Mouse (Mus musculus) hindbrain, embryonic 10.5 days (tissue): ENCODE results near the gene Rnf212. TPM values are rescaled to one million over a fixed set of nuclear protein-coding genes. Genes with fewer than 3 reads are reported as not detected.

ENCODE experiments used
- DNase-seq: peaks from one replicate; pipeline ENCODE4 v3.0.0-alpha.2; 2017; ENCODE audit warnings: low spot score
- H3K27ac ChIP-seq: fragments of 300-500 bp; sonication (generic); 2 replicates; pipeline ENCODE4 v1.5.1; 2016; ENCODE audit warnings: mild to moderate bottlenecking, moderate library complexity
- H3K27me3 ChIP-seq: fragments of 300-500 bp; sonication (generic); 2 replicates; pipeline ENCODE4 v1.6.1; 2016; ENCODE audit warnings: mild to moderate bottlenecking; ENCODE audit not compliant: poor library complexity, insufficient read depth, severe bottlenecking
- H3K36me3 ChIP-seq: fragments of 300-500 bp; sonication (generic); 2 replicates; pipeline ENCODE4 v1.6.1; 2016; ENCODE audit warnings: mild to moderate bottlenecking, moderate library complexity
- H3K4me1 ChIP-seq: fragments of 300-500 bp; sonication (generic); replicated peaks from 2 replicates; pipeline ENCODE4 v1.6.1; 2016; ENCODE audit warnings: mild to moderate bottlenecking
- H3K4me3 ChIP-seq: fragments of 300-500 bp; sonication (generic); 2 replicates; pipeline ENCODE4 v1.5.1; 2016; ENCODE audit warnings: mild to moderate bottlenecking, moderate library complexity
- H3K9me3 ChIP-seq: fragments of 300-500 bp; sonication (generic); 2 replicates; pipeline ENCODE4 v1.6.1; 2016; ENCODE audit warnings: mild to moderate bottlenecking, moderate library complexity
- WGBS: fragments of 180-500 bp; shearing (Covaris S2); methylation state at CpG from one replicate; pipeline ENCODE4 v1.1.7; 2016; 5-methylcytosine and 5-hydroxymethylcytosine counted together
- polyA plus RNA-seq: library from polyadenylated mRNA; unstranded; fragments of >200 nt; fragmentation: Nextera tagmentation; extraction: Ambion mirVana; gene quantifications from 2 replicates; pipeline ENCODE4 v1.2.1, GENCODE M21; 2016

Gene Rnf212
- polyA plus RNA-seq, 1 experiment from 2014 or later = 0.25 TPM

GRCm38 (mm10) chr5:108680871-108681270, 93.9 kb downstream of the Rnf212 start:
- Histone ChIP-seq H3K4me1 (peaks cover 16% of the 10 kb centered on the region), H3K27me3 (no peaks in the 10 kb centered on the region), H3K9me3 (no peaks in the 10 kb centered on the region), H3K36me3 (no peaks in the 10 kb centered on the region), H3K27ac (no peak overlapping the region), H3K4me3 (no peak overlapping the region)
- WGBS = 91% methylated on average over 6 of the region's 6 CpGs
- DNase-seq = no peak

- 58% methylated on average over 3 of the region's 3 CpGs for WGBS
- Histone ChIP-seq H3K36me3 (no peaks in the 10 kb centered on the region), H3K4me3 (no peak overlapping the region), H3K27ac (no peak overlapping the region), H3K4me1 (peaks cover 16% of the 10 kb centered on the region), H3K27me3 (no peaks in the 10 kb centered on the region), H3K9me3 (no peaks in the 10 kb centered on the region)
- no peak for DNase-seq
Observed at GRCm38 (mm10) chr5:108679909-108680308, 94.9 kb downstream of the Rnf212 start.

Other genes with a start within 250 kb of the Rnf212 start
- 6.9 and 11.2 TPM in 2 replicates for gene Cplx1, start 225.0 kb downstream of the Rnf212 start, polyA plus RNA-seq
- 58.0 and 60.9 TPM in 2 replicates for gene Gak, start 145.2 kb downstream of the Rnf212 start, polyA plus RNA-seq
- gene Tmem175, start 145.2 kb downstream of the Rnf212 start, polyA plus RNA-seq = 17.3 and 19.2 TPM in 2 replicates
- 12.0 and 12.8 TPM in 2 replicates for gene Idua, start 114.7 kb downstream of the Rnf212 start, polyA plus RNA-seq
- gene Dgkq, start 105.3 kb downstream of the Rnf212 start, polyA plus RNA-seq = 11.1 and 15.1 TPM in 2 replicates
- gene Slc26a1, start 99.4 kb downstream of the Rnf212 start, polyA plus RNA-seq = 0.57 and 0.99 TPM in 2 replicates
- 14.7 and 16.3 TPM in 2 replicates for gene Fgfrl1, start 82.6 kb downstream of the Rnf212 start, polyA plus RNA-seq
- gene Tmed11, start 20.4 kb upstream of the Rnf212 start, polyA plus RNA-seq = not detected in 2 replicates
- gene Vmn2r8, start 33.9 kb upstream of the Rnf212 start, polyA plus RNA-seq = not detected in 2 replicates
- not detected in 2 replicates for gene Vmn2r9, start 77.6 kb upstream of the Rnf212 start, polyA plus RNA-seq
- not detected in 2 replicates for gene Vmn2r10, start 231.5 kb upstream of the Rnf212 start, polyA plus RNA-seq